Comparison of ENCODE assay signal across 8 mouse cellular contexts in genomic region chr6:82773261-82774131, GRCm38 (mm10). TPM values are rescaled to one million over a fixed set of nuclear protein-coding genes. Genes with fewer than 3 reads are reported as not detected.
DNase-seq lines count a peak whose midpoint lies in the region; ATAC-seq and TF ChIP-seq lines count a peak whose summit lies in the region.

No protein-coding gene starts in this region.

- no peaks in the 10 kb centered on the region for H3K9me3 ChIP-seq in kidney, embryonic 14.5 days (ENCODE audit: control insufficient read depth, low read length)

- peak; percentile 70 for ATAC-seq in kidney, embryonic 14.5 days (ENCODE audit: low FRiP score, low TSS enrichment)

- intact Hi-C loops in gastrocnemius, adult 2 months (cut with DNase I): loop anchor here (1.0 to 2.0 kb wide), 3 partner anchors 21 to 90 kb away; no protein-coding TSS in a partner anchor

- H3K36me3 ChIP-seq in kidney, embryonic 14.5 days (ENCODE audit: control insufficient read depth, insufficient read depth, low read length): no peaks in the 10 kb centered on the region

- H3K9ac ChIP-seq in kidney, embryonic 14.5 days (ENCODE audit: low read depth, low read length): peak overlapping the region; percentile 66

- peak; percentile 49 to 57 for DNase-seq in heart, adult 18-20 months
- no peak for DNase-seq in heart, adult 9 months (ENCODE audit: low spot score in 2 of 2)
- peak; percentile 75 for DNase-seq in adrenal gland, postnatal 14 days
- DNase-seq in gastrocnemius, adult 2 months: peak; percentile 76
- DNase-seq in lung, postnatal 25 days (ENCODE audit: low spot score): peak; percentile 66
- peak; percentile 11 for DNase-seq in right cerebral cortex, adult 18-20 months
- no peak for DNase-seq in layer of hippocampus, adult 9-11 months

- no peak for TF ChIP-seq CTCF in gastrocnemius, adult 2 months (IDR thresholded peaks at IDR 0.05)

- peak overlapping the region; percentile 87 for H3K4me2 ChIP-seq in kidney, embryonic 14.5 days (replicated peaks; ENCODE audit: low read depth, low read length)

- peaks cover 10% of the 10 kb centered on the region for H3K4me1 ChIP-seq in kidney, embryonic 14.5 days (ENCODE audit: control insufficient read depth, insufficient read depth, low read length)

- under 1% methylated on average over 66 of the region's 68 CpGs for WGBS in kidney, embryonic 14.5 days

- H3K27me3 ChIP-seq in kidney, embryonic 14.5 days (ENCODE audit: control insufficient read depth, insufficient read depth, low read length): no peaks in the 10 kb centered on the region; the same call in 1 of the 2 replicates

- peak overlapping the region; percentile 97 for H3K27ac ChIP-seq in gastrocnemius, adult 2 months
- peak overlapping the region; percentile 77 for H3K27ac ChIP-seq in kidney, embryonic 14.5 days (ENCODE audit: low read depth, low read length)

- peak overlapping the region; percentile 90 for H3K4me3 ChIP-seq in gastrocnemius, adult 2 months
- peak overlapping the region; percentile 57 for H3K4me3 ChIP-seq in kidney, embryonic 14.5 days (ENCODE audit: low read length)

RNA-seq across cellular contexts. Expression of gene Hk2, which starts 0.8 kb away (rescaled TPM):
- total RNA-seq in heart, adult 18-20 months (2021): 100 to 1,000 TPM; 338 to 357 TPM
- 123 and 126 TPM in 2 replicates for total RNA-seq in adrenal gland, postnatal 14 days (2021)
- 100 to 1,000 TPM; 243 to 313 TPM for total RNA-seq in gastrocnemius, adult 2 months (2021)
- 28.0 TPM in 2 replicates for polyA plus RNA-seq in kidney, embryonic 14.5 days (2014; fragmentation: Nextera tagmentation; extraction: Ambion mirVana)

Comparison
In these comparisons a context has a peak if more than half of its experiments do, and no peak if none do; other contexts are left out.
1. DNase-seq: peak in heart, adult 18-20 months (2 of 2), adrenal gland, postnatal 14 days (single experiment), gastrocnemius, adult 2 months (single experiment), lung, postnatal 25 days (single experiment) and right cerebral cortex, adult 18-20 months (single experiment); none in heart, adult 9 months (0 of 2) and layer of hippocampus, adult 9-11 months (single experiment).